Mouse (Mus musculus) C2C12 (cell line): Measurements from ENCODE around the gene Med21.

Experiments used
- CTCF ChIP-seq: IDR thresholded peaks from one replicate; pipeline ENCODE4 v1.5.1; 2011; ENCODE audit not compliant: control insufficient read depth, insufficient read depth, insufficient read length
- MYOD1 ChIP-seq: IDR thresholded peaks from one replicate; pipeline ENCODE4 v1.6.1; 2011; ENCODE audit warnings: low read depth; ENCODE audit not compliant: control insufficient read depth, insufficient read length
- USF1 ChIP-seq: IDR thresholded peaks from one replicate; pipeline ENCODE4 v1.6.1; 2011; ENCODE audit warnings: low read depth, mild to moderate bottlenecking, control low read depth, moderate library complexity

- TF ChIP-seq MYOD1 (no peak), CTCF (no peak), USF1 (no peak)
Observed at GRCm38 (mm10) chr6:146643184-146643570, 830 bp downstream of the Med21 start.
